Mouse (Mus musculus): ENCODE measurements around the gene Scg5. TPM values are rescaled to one million over a fixed set of nuclear protein-coding genes. Genes with fewer than 3 reads are reported as not detected.
A peak's percentile ranks its signal among the peaks of the same experiment; 100 is the strongest.

Gene Scg5
- total RNA-seq, 2 experiments from 2014 or later: 497 to 544 TPM

GRCm38 (mm10) chr2:113807640-113808039 lies 21.3 kb downstream of the Scg5 start:
- DNase-seq (ENCODE audit: low spot score in 2 of 2): peak in 1 of 2 experiments; percentile 38
- intact Hi-C loops (cut with DNase I): loop anchor here (5.0 kb wide), 1 partner anchor 310 kb away; no protein-coding TSS in a partner anchor

- intact Hi-C loops (cut with DNase I): loop anchor here (5.0 kb wide), 1 partner anchor 310 kb away; no protein-coding TSS in a partner anchor
Measured at GRCm38 (mm10) chr2:113806851-113807577, 21.9 kb downstream of the Scg5 start.

GRCm38 (mm10) chr2:113805765-113806164 lies 23.2 kb downstream of the Scg5 start:
- intact Hi-C loops (cut with DNase I): loop anchor here (5.0 kb wide), 1 partner anchor 308 kb away; no protein-coding TSS in a partner anchor
- no peak for DNase-seq (ENCODE audit: low spot score in 2 of 2)

More at GRCm38 (mm10) chr2:113806851-113807577, 21.9 kb downstream of the Scg5 start:
- DNase-seq (ENCODE audit: low spot score in 2 of 2): no peak

- DNase-seq (ENCODE audit: low spot score in 2 of 2): no peak
- intact Hi-C loops (cut with DNase I): no loop called here
Measured at GRCm38 (mm10) chr2:113803753-113804152, 25.2 kb downstream of the Scg5 start.

GRCm38 (mm10) chr2:113800846-113801245 lies 28.1 kb downstream of the Scg5 start:
- intact Hi-C loops (cut with DNase I): no loop called here
- DNase-seq (ENCODE audit: low spot score in 2 of 2): peak in 1 of 2 experiments; percentile 3

GRCm38 (mm10) chr2:113798605-113799004 lies 30.3 kb downstream of the Scg5 start:
- no peak for DNase-seq (ENCODE audit: low spot score in 2 of 2)
- intact Hi-C loops (cut with DNase I): no loop called here

GRCm38 (mm10) chr2:113795186-113795585 lies 33.7 kb downstream of the Scg5 start:
- DNase-seq (ENCODE audit: low spot score in 2 of 2): no peak
- intact Hi-C loops (cut with DNase I): no loop called here

- DNase-seq (ENCODE audit: low spot score in 2 of 2): no peak
- intact Hi-C loops (cut with DNase I): no loop called here
Measured at GRCm38 (mm10) chr2:113793521-113793920, 35.4 kb downstream of the Scg5 start.

GRCm38 (mm10) chr2:113788821-113789387 lies 40.0 kb downstream of the Scg5 start:
- intact Hi-C loops (cut with DNase I): no loop called here
- no peak for DNase-seq (ENCODE audit: low spot score in 2 of 2)

- intact Hi-C loops (cut with DNase I): no loop called here
- no peak for DNase-seq (ENCODE audit: low spot score in 2 of 2)
Measured at GRCm38 (mm10) chr2:113787882-113788281, 41.0 kb downstream of the Scg5 start.

GRCm38 (mm10) chr2:113784851-113785250 lies 44.1 kb downstream of the Scg5 start:
- intact Hi-C loops (cut with DNase I): no loop called here
- DNase-seq (ENCODE audit: low spot score in 2 of 2): no peak

GRCm38 (mm10) chr2:113781521-113781920 lies 47.4 kb downstream of the Scg5 start:
- intact Hi-C loops (cut with DNase I): no loop called here
- no peak for DNase-seq (ENCODE audit: low spot score in 2 of 2)

GRCm38 (mm10) chr2:113781107-113781506 lies 47.8 kb downstream of the Scg5 start:
- intact Hi-C loops (cut with DNase I): no loop called here
- DNase-seq (ENCODE audit: low spot score in 2 of 2): no peak

- DNase-seq (ENCODE audit: low spot score in 2 of 2): no peak
- intact Hi-C loops (cut with DNase I): no loop called here
Measured at GRCm38 (mm10) chr2:113779336-113779735, 49.6 kb downstream of the Scg5 start.

- no peak for DNase-seq (ENCODE audit: low spot score in 2 of 2)
- intact Hi-C loops (cut with DNase I): no loop called here
Measured at GRCm38 (mm10) chr2:113778036-113778435, 50.9 kb downstream of the Scg5 start.

- DNase-seq (ENCODE audit: low spot score in 2 of 2): no peak
- intact Hi-C loops (cut with DNase I): no loop called here
Measured at GRCm38 (mm10) chr2:113776297-113776696, 52.6 kb downstream of the Scg5 start.

- no peak for DNase-seq (ENCODE audit: low spot score in 2 of 2)
- intact Hi-C loops (cut with DNase I): no loop called here
Measured at GRCm38 (mm10) chr2:113774150-113774805, 54.6 kb downstream of the Scg5 start.

GRCm38 (mm10) chr2:113768541-113769303 lies 60.2 kb downstream of the Scg5 start:
- intact Hi-C loops (cut with DNase I): loop anchor here (10.0 kb wide), 1 partner anchor 234 kb away; no protein-coding TSS in a partner anchor

GRCm38 (mm10) chr2:113765885-113766284 lies 63.0 kb downstream of the Scg5 start:
- no peak for DNase-seq (ENCODE audit: low spot score in 2 of 2)
- intact Hi-C loops (cut with DNase I): loop anchor here (10.0 kb wide), 1 partner anchor 231 kb away; no protein-coding TSS in a partner anchor

More at GRCm38 (mm10) chr2:113768541-113769303, 60.2 kb downstream of the Scg5 start:
- no peak for DNase-seq (ENCODE audit: low spot score in 2 of 2)

- DNase-seq (ENCODE audit: low spot score in 2 of 2): no peak
- intact Hi-C loops (cut with DNase I): loop anchor here (10.0 kb wide), 1 partner anchor 230 kb away; no protein-coding TSS in a partner anchor
Measured at GRCm38 (mm10) chr2:113764968-113765367, 64.0 kb downstream of the Scg5 start.
